Mouse (Mus musculus): ENCODE data around the gene Cdk5rap2. TPM values are rescaled to one million over a fixed set of nuclear protein-coding genes. Genes with fewer than 3 reads are reported as not detected.

Gene Cdk5rap2
- 14.6 and 21.1 TPM in 2 replicates for polyA plus RNA-seq (2012; ENCODE audit: insufficient read depth, insufficient read length, missing spikeins)

DNA sequence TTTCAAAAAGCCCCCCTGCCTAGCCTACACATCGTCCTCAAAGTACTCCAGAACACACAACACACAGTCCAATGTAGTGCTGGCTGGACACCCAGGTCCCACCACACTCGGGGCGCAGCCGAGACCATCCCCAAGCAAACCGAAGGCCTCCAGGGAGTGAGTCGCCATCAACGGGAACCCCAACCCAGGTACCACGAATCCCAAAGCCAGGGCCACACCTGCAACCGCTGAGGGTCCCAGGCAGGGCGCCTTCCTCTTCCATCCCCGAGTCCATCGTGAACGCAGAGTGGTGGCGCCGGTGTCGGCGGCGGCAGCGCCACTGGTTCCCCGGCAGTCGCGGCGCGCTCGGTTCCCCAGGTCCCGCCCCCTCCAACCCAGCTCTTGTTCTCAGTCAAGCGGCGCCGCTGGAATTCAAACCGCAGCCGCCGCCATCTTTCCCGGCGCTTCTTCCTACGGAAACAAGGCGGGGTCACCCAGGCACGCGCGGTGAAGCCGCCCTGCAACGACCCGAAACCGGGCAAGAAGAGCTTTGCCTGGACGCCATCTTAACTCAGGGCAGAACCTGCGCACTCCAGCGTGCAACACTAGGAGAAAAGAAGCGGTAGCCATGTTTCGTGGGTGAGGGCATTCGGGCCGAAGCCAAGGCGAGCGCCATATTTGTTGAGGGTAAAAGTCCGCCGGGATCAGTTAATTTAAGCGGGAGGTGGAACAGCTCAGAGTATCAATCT is at the start of gene Cdk5rap2:
TSS of gene Cdk5rap2 (minus strand) at position 450 of the 728 bp plus-strand sequence.
- Histone ChIP-seq H3K4me1 (ENCODE audit: control insufficient read depth, insufficient read depth, low read length) (peaks cover 4% of the 10 kb centered on the region), H3K4me3 (ENCODE audit: insufficient read depth, low read length) (peak within 1 kb of the TSS; percentile 96), H3K27ac (ENCODE audit: insufficient read depth, low read depth, low read length) (peak within 1 kb of the TSS; percentile 27)
- TF ChIP-seq CTCF (IDR thresholded peaks at IDR 0.05; ENCODE audit: low read depth, low read length) (no peak), POLR2A (IDR thresholded peaks at IDR 0.05; ENCODE audit: borderline replicate concordance, low read depth, low read length) (no peak)

GRCm38 (mm10) chr4:70452161-70452560 is 41.9 kb upstream of the Cdk5rap2 start:
- Histone ChIP-seq H3K4me1 (ENCODE audit: control insufficient read depth, insufficient read depth, low read length) (no peaks in the 10 kb centered on the region), H3K27ac (ENCODE audit: insufficient read depth, low read depth, low read length) (no peak overlapping the region), H3K4me3 (ENCODE audit: insufficient read depth, low read length) (no peak overlapping the region)
- TF ChIP-seq POLR2A (IDR thresholded peaks at IDR 0.05; ENCODE audit: borderline replicate concordance, low read depth, low read length) (no peak), CTCF (IDR thresholded peaks at IDR 0.05; ENCODE audit: low read depth, low read length) (no peak)

- no peak overlapping the region for H3K4me3 ChIP-seq (ENCODE audit: insufficient read depth, low read length)
- TF ChIP-seq CTCF (IDR thresholded peaks at IDR 0.05; ENCODE audit: low read depth, low read length) (no peak), POLR2A (IDR thresholded peaks at IDR 0.05; ENCODE audit: borderline replicate concordance, low read depth, low read length) (no peak)
- H3K27ac ChIP-seq (ENCODE audit: insufficient read depth, low read depth, low read length): no peak overlapping the region
- H3K4me1 ChIP-seq (ENCODE audit: control insufficient read depth, insufficient read depth, low read length): no peaks in the 10 kb centered on the region
These were observed 41.5 kb upstream of the Cdk5rap2 start for GRCm38 (mm10) chr4:70451750-70452149.

- Histone ChIP-seq H3K27ac (ENCODE audit: insufficient read depth, low read depth, low read length) (no peak overlapping the region), H3K4me1 (ENCODE audit: control insufficient read depth, insufficient read depth, low read length) (no peaks in the 10 kb centered on the region), H3K4me3 (ENCODE audit: insufficient read depth, low read length) (no peak overlapping the region)
- TF ChIP-seq CTCF (IDR thresholded peaks at IDR 0.05; ENCODE audit: low read depth, low read length) (no peak), POLR2A (IDR thresholded peaks at IDR 0.05; ENCODE audit: borderline replicate concordance, low read depth, low read length) (no peak)
These were observed 39.4 kb upstream of the Cdk5rap2 start for GRCm38 (mm10) chr4:70449668-70450067.

DNA sequence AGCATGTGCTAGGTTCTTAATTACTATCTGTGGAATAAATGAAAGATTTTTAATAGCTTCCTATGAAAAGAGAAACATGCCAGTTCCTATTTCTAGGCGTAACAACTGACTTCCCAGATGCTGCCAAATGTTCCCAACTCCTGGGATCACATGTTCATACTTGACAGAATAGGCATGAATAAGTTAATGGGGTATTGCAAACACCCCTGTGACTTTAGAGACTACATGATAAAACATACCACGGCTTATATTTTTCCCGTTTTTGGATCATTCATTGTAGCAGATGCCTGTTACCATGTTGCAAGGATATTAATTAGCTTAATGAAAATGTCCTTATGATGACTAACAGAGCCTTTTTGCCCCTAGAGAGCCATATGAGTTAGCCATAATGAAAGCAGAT is 36.5 kb upstream of the Cdk5rap2 start:
- no peaks in the 10 kb centered on the region for H3K4me1 ChIP-seq (ENCODE audit: control insufficient read depth, insufficient read depth, low read length)
- no peak overlapping the region for H3K4me3 ChIP-seq (ENCODE audit: insufficient read depth, low read length)
- no peak overlapping the region for H3K27ac ChIP-seq (ENCODE audit: insufficient read depth, low read depth, low read length)
- TF ChIP-seq CTCF (IDR thresholded peaks at IDR 0.05; ENCODE audit: low read depth, low read length) (no peak), POLR2A (IDR thresholded peaks at IDR 0.05; ENCODE audit: borderline replicate concordance, low read depth, low read length) (no peak)

GRCm38 (mm10) chr4:70420202-70420601 is 10.0 kb upstream of the Cdk5rap2 start:
- H3K4me3 ChIP-seq (ENCODE audit: insufficient read depth, low read length): no peak overlapping the region
- TF ChIP-seq POLR2A (IDR thresholded peaks at IDR 0.05; ENCODE audit: borderline replicate concordance, low read depth, low read length) (no peak), CTCF (IDR thresholded peaks at IDR 0.05; ENCODE audit: low read depth, low read length) (no peak)
- no peak overlapping the region for H3K27ac ChIP-seq (ENCODE audit: insufficient read depth, low read depth, low read length)
- no peaks in the 10 kb centered on the region for H3K4me1 ChIP-seq (ENCODE audit: control insufficient read depth, insufficient read depth, low read length)

- Histone ChIP-seq H3K4me1 (ENCODE audit: control insufficient read depth, insufficient read depth, low read length) (peaks cover 4% of the 10 kb centered on the region), H3K27ac (ENCODE audit: insufficient read depth, low read depth, low read length) (no peak overlapping the region), H3K4me3 (ENCODE audit: insufficient read depth, low read length) (no peak overlapping the region)
- no peak for TF ChIP-seq CTCF (IDR thresholded peaks at IDR 0.05; ENCODE audit: low read depth, low read length)
- TF ChIP-seq POLR2A (IDR thresholded peaks at IDR 0.05; ENCODE audit: borderline replicate concordance, low read depth, low read length): no peak
These were observed 1.9 kb upstream of the Cdk5rap2 start for GRCm38 (mm10) chr4:70412126-70412525.

DNA sequence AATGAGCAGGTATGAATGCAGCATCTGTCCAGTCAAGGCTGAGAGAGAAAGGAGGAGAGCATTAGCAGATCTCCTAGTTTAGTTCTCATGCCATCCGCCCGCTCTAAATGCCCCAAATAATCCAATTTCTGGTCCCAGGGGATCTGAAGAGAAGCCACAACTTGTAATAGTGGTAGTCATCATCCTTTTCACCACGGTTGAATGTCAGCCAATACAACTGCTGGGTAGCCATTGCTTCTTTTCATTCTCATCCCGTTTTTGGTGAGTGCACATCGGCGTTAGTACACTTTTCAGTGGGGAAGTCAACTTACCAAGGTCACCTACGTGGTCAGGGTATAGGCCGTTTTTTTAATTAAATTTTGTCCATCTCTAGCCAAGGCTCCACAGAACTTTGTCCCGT is 787 bp downstream of the Cdk5rap2 start:
- peaks cover 4% of the 10 kb centered on the region for H3K4me1 ChIP-seq (ENCODE audit: control insufficient read depth, insufficient read depth, low read length)
- no peak for TF ChIP-seq POLR2A (IDR thresholded peaks at IDR 0.05; ENCODE audit: borderline replicate concordance, low read depth, low read length)
- TF ChIP-seq CTCF (IDR thresholded peaks at IDR 0.05; ENCODE audit: low read depth, low read length): no peak
- no peak overlapping the region for H3K27ac ChIP-seq (ENCODE audit: insufficient read depth, low read depth, low read length)
- peak overlapping the region; percentile 96 for H3K4me3 ChIP-seq (ENCODE audit: insufficient read depth, low read length)

- H3K4me1 ChIP-seq (ENCODE audit: control insufficient read depth, insufficient read depth, low read length): peaks cover 18% of the 10 kb centered on the region
- no peak overlapping the region for H3K4me3 ChIP-seq (ENCODE audit: insufficient read depth, low read length)
- H3K27ac ChIP-seq (ENCODE audit: insufficient read depth, low read depth, low read length): no peak overlapping the region
- TF ChIP-seq POLR2A (IDR thresholded peaks at IDR 0.05; ENCODE audit: borderline replicate concordance, low read depth, low read length) (no peak), CTCF (IDR thresholded peaks at IDR 0.05; ENCODE audit: low read depth, low read length) (no peak)
These were observed 8.0 kb downstream of the Cdk5rap2 start for GRCm38 (mm10) chr4:70402109-70402819.

DNA sequence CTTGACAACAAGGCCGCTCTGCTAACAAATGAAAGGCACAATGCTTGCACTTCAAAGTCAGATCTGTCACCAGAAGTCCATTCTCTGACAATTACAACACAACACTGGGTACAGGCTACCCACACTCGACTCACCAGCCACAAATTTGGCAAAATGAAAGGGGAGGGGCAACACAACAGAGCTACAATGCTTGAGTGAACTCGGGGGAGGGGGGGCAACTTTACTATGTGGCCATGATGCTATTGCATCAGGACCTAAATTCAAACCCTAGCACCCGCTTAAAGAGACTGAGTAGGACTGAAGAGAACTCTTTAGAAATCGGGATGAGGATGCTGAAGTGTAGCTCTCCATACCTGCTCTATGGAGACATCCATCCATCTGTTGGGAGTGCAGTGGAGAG is 10.8 kb downstream of the Cdk5rap2 start:
- TF ChIP-seq POLR2A (IDR thresholded peaks at IDR 0.05; ENCODE audit: borderline replicate concordance, low read depth, low read length): no peak
- no peak for TF ChIP-seq CTCF (IDR thresholded peaks at IDR 0.05; ENCODE audit: low read depth, low read length)
- peaks cover 21% of the 10 kb centered on the region for H3K4me1 ChIP-seq (ENCODE audit: control insufficient read depth, insufficient read depth, low read length)

More for the DNA sequence above, 10.8 kb downstream of the Cdk5rap2 start:
- Histone ChIP-seq H3K4me3 (ENCODE audit: insufficient read depth, low read length) (no peak overlapping the region), H3K27ac (ENCODE audit: insufficient read depth, low read depth, low read length) (no peak overlapping the region)
